Mouse (Mus musculus) CH12.LX (cell line): ENCODE data around the gene Gm5244. TPM values are rescaled to one million over a fixed set of nuclear protein-coding genes. Genes with fewer than 3 reads are reported as not detected.

ENCODE experiments used
- DNase-seq: peaks from one replicate; pipeline ENCODE4 v3.0.0-alpha.2; 2013; ENCODE audit errors: extremely low read depth
- H3K27ac ChIP-seq: 2 replicates; pipeline ENCODE4 v1.5.1; 2012; ENCODE audit warnings: low read depth, mild to moderate bottlenecking, control low read depth, moderate library complexity; ENCODE audit not compliant: insufficient read depth
- H3K27me3 ChIP-seq: replicated peaks from 2 replicates; pipeline ENCODE3; 2012; ENCODE audit warnings: inconsistent platforms
- H3K36me3 ChIP-seq, 2 experiments: replicated peaks in 1 of 2; 2 replicates each; pipeline versions ENCODE3 to v1.6.1; 2012; ENCODE audit warnings: inconsistent platforms in 1 of 2, low read length in 1 of 2, mild to moderate bottlenecking in 1 of 2, mixed read lengths in 1 of 2, moderate library complexity in 1 of 2; ENCODE audit not compliant: control insufficient read depth in 1 of 2, insufficient read depth in 1 of 2
- H3K4me1 ChIP-seq, 2 experiments: 2 replicates each; pipeline ENCODE4 v1.6.1; 2012; ENCODE audit warnings: inconsistent platforms in 1 of 2, moderate library complexity in 1 of 2; ENCODE audit not compliant: insufficient read depth in 2 of 2, control insufficient read depth in 1 of 2
- H3K4me2 ChIP-seq: 2 replicates; pipeline ENCODE4 v1.6.1; 2012; ENCODE audit warnings: low read depth, mild to moderate bottlenecking, control low read depth; ENCODE audit not compliant: poor library complexity, insufficient read depth, severe bottlenecking
- H3K4me3 ChIP-seq, 3 experiments: fragments of 150-350 bp in 1 of 3; sonication (generic) in 1 of 3; replicated peaks in 1 of 3; 2 replicates each; pipeline versions ENCODE3 to v1.5.1; 2011 to 2012; ENCODE audit warnings: low read depth in 2 of 3, low read length in 2 of 3, mild to moderate bottlenecking in 2 of 3, moderate library complexity in 2 of 3, control low read depth in 1 of 3, improper control_type of control experiment in 1 of 3, inconsistent platforms in 1 of 3, mixed read lengths in 1 of 3; ENCODE audit not compliant: poor library complexity in 1 of 3
- H3K79me2 ChIP-seq: replicated peaks from 2 replicates; pipeline ENCODE4 v1.6.1; 2012; ENCODE audit warnings: mild to moderate bottlenecking, moderate library complexity; ENCODE audit not compliant: control insufficient read depth, poor library complexity, insufficient read depth, severe bottlenecking; ENCODE audit errors: extremely low read depth
- H3K9ac ChIP-seq: 2 replicates; pipeline ENCODE4 v1.6.1; 2012; ENCODE audit warnings: low read depth, mild to moderate bottlenecking, control low read depth, moderate library complexity; ENCODE audit not compliant: insufficient read depth
- H3K9me3 ChIP-seq: replicated peaks from 2 replicates; pipeline ENCODE3; 2012; ENCODE audit warnings: low read length, inconsistent platforms, mixed read lengths
- CHD1 ChIP-seq: IDR thresholded peaks from 2 replicates; pipeline ENCODE4 v1.6.1; 2012; ENCODE audit warnings: low read depth, low read length, improper control_type of control experiment, inconsistent platforms
- CTCF ChIP-seq, 2 experiments: IDR thresholded peaks in 1 of 2; conservative IDR thresholded peaks in 1 of 2; 2 replicates each; pipeline ENCODE4 v1.5.1; 2011 to 2012; ENCODE audit warnings: low read depth in 2 of 2, low read length in 2 of 2, improper control_type of control experiment in 1 of 2, inconsistent platforms in 1 of 2, mild to moderate bottlenecking in 1 of 2, moderate library complexity in 1 of 2
- ELF1 ChIP-seq: IDR thresholded peaks from 2 replicates; pipeline ENCODE4 v1.6.1; 2014; ENCODE audit warnings: low read depth, mild to moderate bottlenecking, inconsistent platforms, low read length, improper control_type of control experiment
- HCFC1 ChIP-seq: IDR thresholded peaks from 2 replicates; pipeline ENCODE4 v1.6.1; 2012; ENCODE audit warnings: low read depth, mild to moderate bottlenecking, inconsistent platforms, low read length, improper control_type of control experiment
- IRF4 ChIP-seq: IDR thresholded peaks from 2 replicates; pipeline ENCODE4 v1.6.1; 2014; ENCODE audit warnings: low read depth, mild to moderate bottlenecking, inconsistent platforms, low read length, improper control_type of control experiment
- JUN ChIP-seq: IDR thresholded peaks from 2 replicates; pipeline ENCODE4 v1.6.1; 2011; ENCODE audit warnings: low read depth, mild to moderate bottlenecking, low read length, improper control_type of control experiment, moderate library complexity; ENCODE audit not compliant: insufficient read depth
- MAFK ChIP-seq: IDR thresholded peaks from 2 replicates; pipeline ENCODE4 v1.6.1; 2011; ENCODE audit warnings: low read length, improper control_type of control experiment; ENCODE audit not compliant: insufficient replicate concordance
- MAZ ChIP-seq: IDR thresholded peaks from 2 replicates; pipeline ENCODE4 v1.6.1; 2012; ENCODE audit warnings: low read depth, mild to moderate bottlenecking, inconsistent platforms, low read length, improper control_type of control experiment, moderate library complexity
- MEF2A ChIP-seq: IDR thresholded peaks from 2 replicates; pipeline ENCODE4 v1.6.1; 2014; ENCODE audit warnings: low read depth, mild to moderate bottlenecking, inconsistent platforms, low read length, improper control_type of control experiment, borderline replicate concordance
- POLR2AphosphoS2 ChIP-seq: IDR thresholded peaks from 2 replicates; pipeline ENCODE4 v1.6.1; 2011; ENCODE audit warnings: low read depth, low read length, improper control_type of control experiment
- RAD21 ChIP-seq: IDR thresholded peaks from 2 replicates; pipeline ENCODE4 v1.6.1; 2011; ENCODE audit warnings: low read depth, mild to moderate bottlenecking, low read length, improper control_type of control experiment, moderate library complexity
- SIN3A ChIP-seq: IDR thresholded peaks from 2 replicates; pipeline ENCODE4 v1.6.1; 2012; ENCODE audit warnings: low read length, improper control_type of control experiment, inconsistent platforms
- SMC3 ChIP-seq: IDR thresholded peaks from 2 replicates; pipeline ENCODE4 v1.6.1; 2011; ENCODE audit warnings: low read depth, low read length, improper control_type of control experiment
- TBP ChIP-seq: conservative IDR thresholded peaks from 2 replicates; pipeline ENCODE4 v1.6.1; 2011; ENCODE audit warnings: low read depth, low read length, improper control_type of control experiment
- TCF12 ChIP-seq: IDR thresholded peaks from 2 replicates; pipeline ENCODE4 v1.6.1; 2014; ENCODE audit warnings: low read depth, mild to moderate bottlenecking, inconsistent platforms, low read length, improper control_type of control experiment
- USF2 ChIP-seq: conservative IDR thresholded peaks from 2 replicates; pipeline ENCODE4 v1.6.1; 2011; ENCODE audit warnings: low read depth, low read length, improper control_type of control experiment
- ZC3H11A ChIP-seq: IDR thresholded peaks from 2 replicates; pipeline ENCODE4 v1.6.1; 2012; ENCODE audit warnings: low read depth, mild to moderate bottlenecking, inconsistent platforms, low read length, improper control_type of control experiment
- ZKSCAN1 ChIP-seq: IDR thresholded peaks from 2 replicates; pipeline ENCODE4 v1.6.1; 2012; ENCODE audit warnings: low read depth, inconsistent platforms, low read length, improper control_type of control experiment, borderline replicate concordance
- dilution Hi-C: fragments of 300-500 bp; cut with MboI; formaldehyde crosslinking; loops from 2 replicates; pipeline ENCODE4 v1.14.3; 2020; ENCODE audit warnings: low sequenced_read_pairs; ENCODE audit not compliant: extremely low pct_unique_long_range_greater_than_20kb, extremely low pct_ligation_motif_present
- in situ Hi-C: fragments of 300-500 bp; cut with MboI; formaldehyde crosslinking; loops from 3 replicates; pipeline ENCODE4 v1.14.3; 2019; ENCODE audit warnings: low sequenced_read_pairs, low pct_ligation_motif_present, low pct_unique_long_range_greater_than_20kb, mixed read lengths
- polyA plus RNA-seq: library from polyadenylated mRNA; unstranded; fragments of >175 nt; gene quantifications from 2 replicates; pipeline ENCODE4 v1.2.1, GENCODE M21; 2012; ENCODE audit warnings: low read depth; ENCODE audit not compliant: insufficient read length
- total RNA-seq, 2 experiments: library from RNA; depleted of rRNA; stranded (reverse); fragments of 300-350 nt in 1 of 2; fragments of >200 nt in 1 of 2; gene quantifications; 2 replicates each; pipeline ENCODE4 v1.2.3; 2012 to 2014

Gene Gm5244
- total and polyA plus RNA-seq, 3 experiments: not detected

DNA sequence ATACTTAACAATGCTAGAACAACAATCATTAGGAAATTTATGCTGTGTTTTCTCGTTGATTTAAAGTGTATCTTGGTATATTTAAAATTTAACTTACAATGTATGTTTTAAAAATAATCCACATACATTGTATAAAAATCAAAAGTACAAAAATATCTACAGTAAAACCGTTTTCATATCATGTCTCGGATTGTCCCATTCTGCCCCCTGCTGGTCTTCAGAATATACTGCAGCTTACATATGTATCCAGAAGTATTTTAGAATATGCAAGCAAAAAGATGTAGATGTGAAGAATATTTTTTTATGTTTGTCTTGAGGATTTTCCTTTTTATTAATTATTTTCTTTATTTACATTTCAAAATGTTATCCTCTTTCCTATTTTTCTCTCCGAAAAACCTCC lies 26.1 kb upstream of the Gm5244 start (continued):
- TF ChIP-seq HCFC1 (no peak), POLR2AphosphoS2 (no peak), ZKSCAN1 (no peak), TCF12 (no peak), ELF1 (no peak), MAFK (no peak)

DNA sequence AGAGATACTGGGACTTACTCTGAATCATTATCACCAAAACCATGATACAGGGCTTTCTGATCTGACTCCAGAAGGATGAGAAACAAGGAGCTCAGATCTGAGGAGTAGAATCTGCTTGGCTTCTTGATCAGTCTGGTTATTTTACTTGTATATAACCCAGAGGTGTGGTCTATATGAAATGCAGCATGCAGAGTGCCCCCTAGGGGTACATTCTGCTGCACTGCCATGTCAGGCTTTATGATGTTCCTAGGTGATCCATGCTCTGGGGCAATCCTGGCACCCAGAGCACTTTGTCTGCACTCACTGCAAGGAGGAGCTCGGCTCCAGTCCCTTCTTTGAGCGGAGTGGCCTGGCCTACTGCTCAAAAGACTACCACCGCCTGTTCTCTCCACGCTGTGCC lies 21.9 kb upstream of the Gm5244 start:
- no peak overlapping the region for H3K4me2 ChIP-seq
- H3K9ac ChIP-seq: no peak overlapping the region
- H3K9me3 ChIP-seq: no peaks in the 10 kb centered on the region
- H3K4me1 ChIP-seq: 0 out of 4 replicates have a peak, but pooled peaks cover 0 to 3% of the 10 kb centered on the region in 2 experiments
- H3K36me3 ChIP-seq: peaks cover 38 to 57% of the 10 kb centered on the region in 2 experiments
- TF ChIP-seq SMC3: 0 out of 2 replicates have a peak, but pooled peaks have one; percentile 12
- no peak for TF ChIP-seq ZC3H11A
- TF ChIP-seq IRF4: no peak
- TF ChIP-seq SIN3A: no peak
- TF ChIP-seq JUN: no peak
- peak; percentile 11 for TF ChIP-seq RAD21
- TF ChIP-seq MAFK: no peak
- no peak for TF ChIP-seq USF2
- TF ChIP-seq CTCF (conservative IDR thresholded peaks at IDR 0.05 in 1 of 2, IDR thresholded peaks at IDR 0.05 in 1 of 2; ENCODE audit: low read depth in 2 of 2, low read length in 2 of 2): peak in 1 of 2 experiments; percentile 54; a peak in 2 of 4 replicates
- no peak for TF ChIP-seq MAZ
- TF ChIP-seq, all 38 proteins: peak for 3
- dilution Hi-C loops (no loop called here), in situ Hi-C loops (no loop called here)
- Histone ChIP-seq H3K4me3 (no peak overlapping the region), H3K27ac (no peak overlapping the region), H3K27me3 (no peaks in the 10 kb centered on the region), H3K79me2 (no peaks in the 10 kb centered on the region)
- no peak for DNase-seq

DNA sequence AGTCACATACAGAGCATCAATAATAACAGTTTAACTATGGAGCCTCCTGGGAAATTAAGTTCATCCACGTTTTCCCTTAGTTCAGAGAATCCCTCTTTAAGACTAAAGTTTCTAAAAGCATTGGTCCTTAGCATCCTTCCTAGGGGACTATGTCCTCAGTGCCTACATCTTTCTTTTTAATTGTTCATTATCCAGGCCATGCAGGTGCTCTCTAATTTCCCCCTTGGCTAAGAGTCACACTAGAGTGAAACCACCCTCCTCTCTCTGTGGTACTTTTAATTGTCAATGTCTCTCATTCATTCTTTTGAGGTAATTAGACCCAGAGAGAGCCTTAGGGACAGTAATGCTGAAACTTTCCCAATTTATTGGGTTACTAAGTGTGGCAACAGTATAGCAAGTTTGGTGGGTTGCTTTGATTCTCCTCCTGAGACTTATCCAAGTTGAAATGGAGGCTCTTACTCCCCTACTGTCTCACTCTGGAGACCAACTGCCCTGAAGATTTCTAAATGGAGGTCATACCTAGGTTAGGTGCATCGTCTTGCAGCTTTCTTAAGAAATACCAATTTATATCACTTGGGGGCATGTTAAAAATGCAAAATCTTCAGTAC lies 15.6 kb upstream of the Gm5244 start:
- dilution Hi-C loops: no loop called here
- no peak overlapping the region for H3K27ac ChIP-seq

More for the DNA sequence above, 15.6 kb upstream of the Gm5244 start:
- in situ Hi-C loops: no loop called here
- no peak overlapping the region for H3K4me2 ChIP-seq
- TF ChIP-seq MEF2A: no peak
- TF ChIP-seq ELF1: no peak
- TF ChIP-seq HCFC1: no peak
- no peak for TF ChIP-seq CTCF (conservative IDR thresholded peaks at IDR 0.05 in 1 of 2, IDR thresholded peaks at IDR 0.05 in 1 of 2; ENCODE audit: low read depth in 2 of 2, low read length in 2 of 2)
- TF ChIP-seq TBP: no peak
- TF ChIP-seq CHD1: no peak
- TF ChIP-seq, all 38 proteins: peak for 0
- H3K4me3 ChIP-seq: no peak overlapping the region
- no peaks in the 10 kb centered on the region for H3K9me3 ChIP-seq
- H3K9ac ChIP-seq: no peak overlapping the region
- H3K4me1 ChIP-seq: no peaks in the 10 kb centered on the region; a peak in 1 of 4 replicates
- DNase-seq: no peak
- no peaks in the 10 kb centered on the region for H3K27me3 ChIP-seq
- peaks cover 37 to 71% of the 10 kb centered on the region in 2 experiments for H3K36me3 ChIP-seq
- no peaks in the 10 kb centered on the region for H3K79me2 ChIP-seq
